Mouse (Mus musculus) G1E (cell line): ENCODE results near the gene Exoc1.

Experiments used
- CTCF ChIP-seq: IDR thresholded peaks from 2 replicates; pipeline ENCODE4 v1.5.1; 2012; ENCODE audit warnings: low read depth, low read length, inconsistent platforms, mixed read lengths
- GATA1 ChIP-seq: IDR thresholded peaks from 2 replicates; pipeline ENCODE4 v1.6.1; 2012; ENCODE audit warnings: borderline replicate concordance, low read length, inconsistent platforms, mixed read lengths

DNA sequence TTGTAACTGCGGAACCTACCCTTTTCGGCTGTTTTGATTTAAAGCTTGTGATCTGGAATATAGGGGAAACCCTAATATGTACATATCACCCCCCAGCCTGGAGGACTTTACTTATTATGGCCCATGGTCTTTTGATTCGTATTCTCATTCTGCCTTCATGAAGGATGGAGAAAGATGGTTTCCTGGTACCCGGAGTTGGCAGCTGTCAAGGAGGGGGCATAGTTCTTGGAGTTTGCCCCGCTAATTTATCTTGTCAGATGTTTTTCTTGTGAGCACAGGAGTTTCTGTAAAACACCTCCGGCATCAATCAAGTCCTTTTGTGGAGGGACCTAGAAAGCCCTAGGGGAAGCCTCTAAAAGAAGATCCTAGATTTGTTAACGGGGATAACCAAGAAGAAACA is 60.2 kb downstream of the Exoc1 start:
- TF ChIP-seq GATA1 (no peak), CTCF (no peak)
